Mouse (Mus musculus): Measurements from ENCODE around the gene Dab1. TPM values are rescaled to one million over a fixed set of nuclear protein-coding genes. Genes with fewer than 3 reads are reported as not detected.

Gene Dab1
- polyA plus RNA-seq, 1 experiment, result not detected

DNA sequence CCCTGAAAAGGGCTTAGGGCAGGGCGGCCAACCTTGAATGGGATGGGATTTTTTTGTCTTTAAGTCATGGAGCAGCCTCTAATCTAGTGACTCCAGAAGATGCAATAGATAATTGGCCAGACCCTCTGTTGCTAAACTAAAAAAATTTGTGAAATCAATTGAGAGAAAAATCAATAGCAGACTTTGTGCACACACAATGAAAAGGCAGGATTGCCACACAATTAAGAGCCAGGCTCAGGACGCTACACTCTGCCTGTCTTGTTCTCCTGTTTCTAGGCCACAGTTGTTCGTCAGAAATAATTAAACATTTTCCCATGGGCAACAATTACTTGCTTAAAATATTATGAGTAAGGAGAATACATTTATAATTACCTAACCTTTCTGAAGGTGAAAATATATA is 315.2 kb downstream of the Dab1 start:
- no peak overlapping the region for H3ac ChIP-seq (ENCODE audit: control insufficient read depth, insufficient read length, low read depth)
- no peaks in the 10 kb centered on the region for H3K79me2 ChIP-seq (ENCODE audit: control insufficient read depth, insufficient read depth)
- TF ChIP-seq CTCF (IDR thresholded peaks at IDR 0.05; ENCODE audit: control insufficient read depth, insufficient read depth, insufficient read length) (no peak), CEBPB (IDR thresholded peaks at IDR 0.05; ENCODE audit: low read depth) (no peak), USF1 (IDR thresholded peaks at IDR 0.05; ENCODE audit: low read depth) (no peak), MAX (IDR thresholded peaks at IDR 0.05) (no peak), FOSL1 (IDR thresholded peaks at IDR 0.05; ENCODE audit: insufficient read depth, low read length, poor library complexity, severe bottlenecking) (no peak), MYOG (IDR thresholded peaks at IDR 0.05; ENCODE audit: control insufficient read depth, extremely low read depth, insufficient read length) (no peak)
- H3K36me3 ChIP-seq (ENCODE audit: control insufficient read depth, insufficient read depth), result no peaks in the 10 kb centered on the region
- no peaks in the 10 kb centered on the region for H3K79me3 ChIP-seq (ENCODE audit: low read depth)
- no peak overlapping the region for H3K4me3 ChIP-seq (ENCODE audit: insufficient read depth, poor library complexity, severe bottlenecking)
- H3K27me3 ChIP-seq (ENCODE audit: control insufficient read depth, insufficient read depth, insufficient read length), result no peaks in the 10 kb centered on the region

GRCm38 (mm10) chr4:103948255-103948654 is 329.1 kb downstream of the Dab1 start:
- H3K79me3 ChIP-seq (ENCODE audit: low read depth), result no peaks in the 10 kb centered on the region
- H3K27me3 ChIP-seq (ENCODE audit: control insufficient read depth, insufficient read depth, insufficient read length), result no peaks in the 10 kb centered on the region
- TF ChIP-seq MYOG (IDR thresholded peaks at IDR 0.05; ENCODE audit: control insufficient read depth, extremely low read depth, insufficient read length) (no peak), MAX (IDR thresholded peaks at IDR 0.05) (no peak), USF1 (IDR thresholded peaks at IDR 0.05; ENCODE audit: low read depth) (no peak), MYOD1 (IDR thresholded peaks at IDR 0.05; ENCODE audit: control insufficient read depth, insufficient read length, low read depth) (no peak), CTCF (IDR thresholded peaks at IDR 0.05; ENCODE audit: control insufficient read depth, insufficient read depth, insufficient read length) (no peak), FOSL1 (IDR thresholded peaks at IDR 0.05; ENCODE audit: insufficient read depth, low read length, poor library complexity, severe bottlenecking) (no peak), CEBPB (IDR thresholded peaks at IDR 0.05; ENCODE audit: low read depth) (no peak)
- H3K36me3 ChIP-seq (ENCODE audit: control insufficient read depth, insufficient read depth), result no peaks in the 10 kb centered on the region
- no peaks in the 10 kb centered on the region for H3K79me2 ChIP-seq (ENCODE audit: control insufficient read depth, insufficient read depth)
- H3K4me3 ChIP-seq (ENCODE audit: insufficient read depth, poor library complexity, severe bottlenecking), result no peak overlapping the region
- H3ac ChIP-seq (ENCODE audit: control insufficient read depth, insufficient read length, low read depth), result no peak overlapping the region

DNA sequence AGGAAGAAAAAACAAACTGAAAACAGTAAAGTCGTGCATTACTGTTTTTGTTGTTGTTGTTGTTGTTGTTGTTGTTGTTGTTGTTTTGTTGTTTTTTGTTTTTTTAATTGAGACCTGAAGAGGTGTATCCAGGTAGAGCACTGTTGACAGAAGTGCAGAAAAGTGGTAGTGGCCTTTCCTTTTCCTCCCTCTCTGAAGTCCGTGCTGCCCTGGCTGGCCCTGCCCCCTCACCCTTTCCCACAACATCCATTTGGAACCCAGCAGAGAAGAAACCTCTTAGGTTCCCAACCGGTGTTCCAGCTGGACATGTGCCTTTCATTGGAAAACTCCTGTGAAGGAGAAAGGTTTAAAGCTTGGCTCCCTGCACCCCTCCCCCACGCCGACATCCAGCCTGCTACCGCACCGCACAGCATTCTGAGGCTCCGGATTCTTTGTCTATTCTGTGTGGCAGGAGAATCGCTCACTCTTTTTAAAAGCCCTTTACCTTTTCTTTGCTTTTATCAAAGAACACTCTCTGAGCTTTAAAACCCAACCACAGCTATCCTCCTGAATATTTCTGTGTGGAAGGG is 334.6 kb downstream of the Dab1 start:
- TF ChIP-seq USF1 (IDR thresholded peaks at IDR 0.05; ENCODE audit: low read depth) (no peak), CTCF (IDR thresholded peaks at IDR 0.05; ENCODE audit: control insufficient read depth, insufficient read depth, insufficient read length) (no peak), MYOG (IDR thresholded peaks at IDR 0.05; ENCODE audit: control insufficient read depth, extremely low read depth, insufficient read length) (no peak), MAX (IDR thresholded peaks at IDR 0.05) (no peak), CEBPB (IDR thresholded peaks at IDR 0.05; ENCODE audit: low read depth) (no peak), MYOD1 (IDR thresholded peaks at IDR 0.05; ENCODE audit: control insufficient read depth, insufficient read length, low read depth) (no peak), FOSL1 (IDR thresholded peaks at IDR 0.05; ENCODE audit: insufficient read depth, low read length, poor library complexity, severe bottlenecking) (no peak)
- Histone ChIP-seq H3K79me2 (ENCODE audit: control insufficient read depth, insufficient read depth) (no peaks in the 10 kb centered on the region), H3ac (ENCODE audit: control insufficient read depth, insufficient read length, low read depth) (no peak overlapping the region), H3K36me3 (ENCODE audit: control insufficient read depth, insufficient read depth) (no peaks in the 10 kb centered on the region), H3K27me3 (ENCODE audit: control insufficient read depth, insufficient read depth, insufficient read length) (no peaks in the 10 kb centered on the region), H3K4me3 (ENCODE audit: insufficient read depth, poor library complexity, severe bottlenecking) (no peak overlapping the region), H3K79me3 (ENCODE audit: low read depth) (no peaks in the 10 kb centered on the region)

GRCm38 (mm10) chr4:103961134-103962049 is 342.2 kb downstream of the Dab1 start:
- Histone ChIP-seq H3K27me3 (ENCODE audit: control insufficient read depth, insufficient read depth, insufficient read length) (no peaks in the 10 kb centered on the region), H3ac (ENCODE audit: control insufficient read depth, insufficient read length, low read depth) (no peak overlapping the region), H3K79me3 (ENCODE audit: low read depth) (no peaks in the 10 kb centered on the region), H3K79me2 (ENCODE audit: control insufficient read depth, insufficient read depth) (no peaks in the 10 kb centered on the region), H3K36me3 (ENCODE audit: control insufficient read depth, insufficient read depth) (no peaks in the 10 kb centered on the region), H3K4me3 (ENCODE audit: insufficient read depth, poor library complexity, severe bottlenecking) (no peak overlapping the region)
- TF ChIP-seq USF1 (IDR thresholded peaks at IDR 0.05; ENCODE audit: low read depth) (no peak), MYOG (IDR thresholded peaks at IDR 0.05; ENCODE audit: control insufficient read depth, extremely low read depth, insufficient read length) (no peak), MAX (IDR thresholded peaks at IDR 0.05) (no peak), FOSL1 (IDR thresholded peaks at IDR 0.05; ENCODE audit: insufficient read depth, low read length, poor library complexity, severe bottlenecking) (no peak), MYOD1 (IDR thresholded peaks at IDR 0.05; ENCODE audit: control insufficient read depth, insufficient read length, low read depth) (no peak), CEBPB (IDR thresholded peaks at IDR 0.05; ENCODE audit: low read depth) (no peak), CTCF (IDR thresholded peaks at IDR 0.05; ENCODE audit: control insufficient read depth, insufficient read depth, insufficient read length) (no peak)

DNA sequence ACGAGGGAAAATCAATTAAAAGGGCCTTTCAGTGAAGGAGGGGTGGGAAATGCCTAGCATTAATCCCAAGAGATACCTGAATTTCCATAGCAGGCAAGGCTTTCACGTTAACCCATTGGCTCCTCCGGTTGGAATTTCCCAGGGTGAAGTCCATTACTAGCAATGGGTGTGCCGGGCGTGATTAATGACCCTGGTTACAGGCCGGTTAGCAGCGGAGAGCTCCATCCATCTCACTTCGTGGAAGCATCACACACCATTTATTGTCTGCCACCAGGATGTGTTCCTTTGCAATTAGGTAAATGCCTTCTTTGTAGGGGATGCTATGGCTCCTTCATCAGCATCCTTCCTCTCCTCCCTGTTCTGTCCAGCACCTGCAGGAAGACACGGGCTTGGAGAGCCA is 350.7 kb downstream of the Dab1 start:
- H3K4me3 ChIP-seq (ENCODE audit: insufficient read depth, poor library complexity, severe bottlenecking), result no peak overlapping the region
- no peaks in the 10 kb centered on the region for H3K27me3 ChIP-seq (ENCODE audit: control insufficient read depth, insufficient read depth, insufficient read length)
- H3K79me2 ChIP-seq (ENCODE audit: control insufficient read depth, insufficient read depth), result no peaks in the 10 kb centered on the region
- H3K36me3 ChIP-seq (ENCODE audit: control insufficient read depth, insufficient read depth), result no peaks in the 10 kb centered on the region
- no peak overlapping the region for H3ac ChIP-seq (ENCODE audit: control insufficient read depth, insufficient read length, low read depth)
- no peak for TF ChIP-seq MAX (IDR thresholded peaks at IDR 0.05)
- no peak for TF ChIP-seq CTCF (IDR thresholded peaks at IDR 0.05; ENCODE audit: control insufficient read depth, insufficient read depth, insufficient read length)
- no peak for TF ChIP-seq FOSL1 (IDR thresholded peaks at IDR 0.05; ENCODE audit: insufficient read depth, low read length, poor library complexity, severe bottlenecking)
- no peak for TF ChIP-seq CEBPB (IDR thresholded peaks at IDR 0.05; ENCODE audit: low read depth)
- no peak for TF ChIP-seq USF1 (IDR thresholded peaks at IDR 0.05; ENCODE audit: low read depth)
- TF ChIP-seq MYOG (IDR thresholded peaks at IDR 0.05; ENCODE audit: control insufficient read depth, extremely low read depth, insufficient read length), result no peak
- TF ChIP-seq MYOD1 (IDR thresholded peaks at IDR 0.05; ENCODE audit: control insufficient read depth, insufficient read length, low read depth), result no peak
- H3K79me3 ChIP-seq (ENCODE audit: low read depth), result no peaks in the 10 kb centered on the region
